In genomic region chr7:30559443-30559954, GRCm38 (mm10) we compare ENCODE assay signal across 8 mouse cellular contexts. TPM values are rescaled to one million over a fixed set of nuclear protein-coding genes. Genes with fewer than 3 reads are reported as not detected.
DNase-seq lines count a peak whose midpoint lies in the region; ATAC-seq lines count a peak whose summit lies in the region.

TSS of gene Lin37 (minus strand) at chr7:30559838.

- H3K4me2 ChIP-seq in hindbrain, embryonic 11.5 days (replicated peaks; ENCODE audit: low read depth, low read length): peak within 1 kb of the TSS; percentile 68

- H3K9ac ChIP-seq in hindbrain, embryonic 11.5 days (ENCODE audit: low read depth, low read length): peak within 1 kb of the TSS; percentile 40

- H3K27me3 ChIP-seq in hindbrain, embryonic 11.5 days (ENCODE audit: control insufficient read depth, insufficient read depth, low read length): no peaks in the 10 kb centered on the region

- H3K36me3 ChIP-seq in hindbrain, embryonic 11.5 days (ENCODE audit: control insufficient read depth, insufficient read depth, low read length): 0 out of 2 replicates have a peak, but pooled peaks cover 5% of the 10 kb centered on the region

- under 1% methylated on average over 20 of the region's 20 CpGs for WGBS in hindbrain, embryonic 11.5 days

- peak; percentile 99 for DNase-seq in Muller cell, postnatal 12 days (ENCODE audit: inconsistent ontology term)
- peak; percentile 100 for DNase-seq in cerebellum, adult 9-11 months
- peak; percentile 99 for DNase-seq in frontal cortex, adult 2 months (ENCODE audit: extremely low spot score in 1 of 2, low spot score in 1 of 2)
- peak; percentile 94 for DNase-seq in hindbrain, embryonic 11.5 days (ENCODE audit: low spot score)
- DNase-seq in layer of hippocampus, postnatal 10 days (ENCODE audit: low spot score in 2 of 2): peak; percentile 95 to 96
- peak; percentile 99 for DNase-seq in lung, postnatal 10 days
- DNase-seq in ovary, postnatal 36 days (ENCODE audit: low spot score): peak; percentile 93
- DNase-seq in thymus, postnatal 25 days: peak; percentile 94

- H3K4me1 ChIP-seq in hindbrain, embryonic 11.5 days (replicated peaks; ENCODE audit: control insufficient read depth, insufficient read depth, low read length): no peaks in the 10 kb centered on the region; the same call in 1 of the 2 replicates

- no peak within 1 kb of the TSS for H3K27ac ChIP-seq in hindbrain, embryonic 11.5 days (ENCODE audit: low read depth, low read length)

- H3K9me3 ChIP-seq in hindbrain, embryonic 11.5 days (ENCODE audit: control insufficient read depth, low read length): no peaks in the 10 kb centered on the region

- ATAC-seq in hindbrain, embryonic 11.5 days (ENCODE audit: low FRiP score): peak; percentile 86

- peak within 1 kb of the TSS; percentile 38 for H3K4me3 ChIP-seq in hindbrain, embryonic 11.5 days (ENCODE audit: low read depth, low read length)

RNA-seq across cellular contexts. Expression of gene Lin37, which starts in this region (rescaled TPM):
- 64.1 and 67.3 TPM in 2 replicates for polyA plus RNA-seq in frontal cortex, adult 2 months (2012; rRNA removed)
- polyA plus RNA-seq in hindbrain, embryonic 11.5 days (2014; fragmentation: Nextera tagmentation; extraction: Ambion mirVana): 44.7 and 48.3 TPM in 2 replicates
- total RNA-seq in layer of hippocampus, postnatal 10 days (2021): 10 to 100 TPM; 28.2 to 36.6 TPM
